Mouse (Mus musculus) lung, postnatal 0 days (tissue): ENCODE data around the gene Ciart.

ENCODE experiments used
- CTCF ChIP-seq: IDR thresholded peaks from 2 replicates; pipeline ENCODE4 v1.5.1; 2016; ENCODE audit warnings: antibody characterized with exemption, mild to moderate bottlenecking
- EP300 ChIP-seq: IDR thresholded peaks from 2 replicates; pipeline ENCODE4 v1.6.1; 2016; ENCODE audit warnings: antibody characterized with exemption, mild to moderate bottlenecking, control low read depth

DNA sequence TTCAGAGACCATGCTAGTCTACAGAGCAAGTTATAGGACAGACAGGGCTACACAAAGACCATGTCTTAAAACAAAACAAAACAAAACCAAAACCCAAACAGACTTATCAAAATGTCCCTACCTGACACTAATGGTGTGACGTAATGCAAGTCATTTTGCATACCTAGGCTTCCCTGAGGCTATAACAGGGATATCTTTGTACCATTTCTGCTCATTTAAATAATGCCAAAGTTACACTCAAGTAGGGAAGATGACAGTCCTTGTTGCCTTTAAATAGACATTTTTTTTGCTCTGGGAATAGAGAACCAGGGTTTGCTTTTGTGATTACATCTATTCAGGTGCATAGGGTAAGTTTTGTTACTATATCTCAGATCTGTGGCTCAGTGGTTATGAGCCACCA lies 49.4 kb upstream of the Ciart start:
- no peak for TF ChIP-seq EP300
- TF ChIP-seq CTCF: no peak
